Mouse (Mus musculus) hindbrain, embryonic 12.5 days (tissue): ENCODE measurements at regions not wholly inside any gene's neighbourhood (a gene's known extent, or its start where the extent isn't known, plus 50 kb on each side); places are given as distances from the start of the nearest gene placed in this dataset.

Source experiments
- ATAC-seq: fragments of 200-750 bp; cut with Nextera tagmentation; 2 replicates; pipeline ENCODE4 v1.8.0; 2017; ENCODE audit warnings: moderate TSS enrichment; ENCODE audit not compliant: low FRiP score
- H3K27ac ChIP-seq: fragments of 300-500 bp; sonication (generic); 2 replicates; pipeline ENCODE4 v1.5.1; 2016; ENCODE audit warnings: mild to moderate bottlenecking
- H3K27me3 ChIP-seq: fragments of 300-500 bp; sonication (generic); 2 replicates; pipeline ENCODE4 v1.6.1; 2016; ENCODE audit warnings: mild to moderate bottlenecking
- H3K36me3 ChIP-seq: fragments of 300-500 bp; sonication (generic); 2 replicates; pipeline ENCODE4 v1.6.1; 2016; ENCODE audit warnings: mild to moderate bottlenecking
- H3K4me1 ChIP-seq: fragments of 300-500 bp; sonication (generic); 2 replicates; pipeline ENCODE4 v1.6.1; 2016
- H3K4me2 ChIP-seq: fragments of 300-500 bp; sonication (generic); replicated peaks from 2 replicates; pipeline ENCODE4 v1.6.1; 2016; ENCODE audit warnings: mild to moderate bottlenecking
- H3K4me3 ChIP-seq: fragments of 300-500 bp; sonication (generic); 2 replicates; pipeline ENCODE4 v1.5.1; 2016; ENCODE audit warnings: mild to moderate bottlenecking
- H3K9ac ChIP-seq: fragments of 300-500 bp; sonication (generic); 2 replicates; pipeline ENCODE4 v1.6.1; 2016; ENCODE audit warnings: mild to moderate bottlenecking, moderate library complexity
- H3K9me3 ChIP-seq: fragments of 300-500 bp; sonication (generic); replicated peaks from 2 replicates; pipeline ENCODE4 v1.6.1; 2016; ENCODE audit warnings: mild to moderate bottlenecking
- WGBS: fragments of 180-500 bp; shearing (Covaris S2); methylation state at CpG from one replicate; pipeline ENCODE4 v1.1.7; 2016; 5-methylcytosine and 5-hydroxymethylcytosine counted together

DNA sequence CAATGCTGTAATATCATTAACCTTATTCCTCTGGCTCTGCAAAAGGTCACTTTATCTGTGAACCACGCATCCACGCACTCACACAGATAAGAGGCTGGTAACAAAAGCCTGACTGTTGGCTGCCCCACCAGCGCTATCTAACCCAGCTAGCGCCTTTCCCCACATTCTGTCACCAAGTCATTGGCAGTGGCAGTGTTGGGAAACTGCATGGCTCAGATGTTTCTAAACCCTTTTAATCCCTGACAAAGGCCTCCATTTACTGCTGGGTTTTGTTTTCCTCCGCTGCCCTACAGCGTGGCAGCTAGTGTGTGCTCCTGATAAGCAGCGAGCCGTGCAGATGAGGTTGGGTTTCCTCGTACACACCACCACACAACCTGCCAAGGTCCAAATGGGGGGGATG, 55.7 kb downstream of the Id4 start:
- 10% methylated on average over 9 of the region's 9 CpGs for whole genome bisulfite sequencing
- Histone ChIP-seq H3K27me3 (peaks cover 5% of the 10 kb centered on the region; the same call in 1 of the 2 replicates), H3K4me3 (no peak overlapping the region), H3K9me3 (no peaks in the 10 kb centered on the region), H3K4me2 (no peak overlapping the region), H3K4me1 (peaks cover 14% of the 10 kb centered on the region), H3K36me3 (no peaks in the 10 kb centered on the region), H3K27ac (0 out of 2 replicates have a peak overlapping the region, but pooled peaks have one; percentile 37), H3K9ac (no peak overlapping the region)
- ATAC-seq = peak; percentile 60

DNA sequence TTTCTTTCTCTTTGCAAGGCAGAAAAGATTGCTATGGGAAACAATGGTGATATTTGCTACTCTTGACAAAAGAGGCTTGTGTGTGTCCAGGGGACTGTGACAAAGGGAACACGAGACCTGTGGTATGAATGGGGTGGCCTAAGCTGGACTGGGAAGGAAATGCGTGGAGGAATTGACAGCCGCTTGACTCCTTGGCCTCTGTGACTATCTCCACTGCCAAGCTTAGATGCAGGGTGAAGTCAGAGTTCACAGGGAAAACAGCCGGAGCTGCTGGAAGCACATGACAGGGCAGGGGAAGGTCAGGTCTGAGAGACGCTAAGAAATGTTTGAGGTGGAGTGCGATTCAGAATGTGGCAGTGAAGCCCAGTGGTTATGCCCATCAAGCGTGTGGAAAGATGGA, 56.4 kb downstream of the Id4 start:
- 13% methylated on average over 7 of the region's 7 CpGs for WGBS
- no peak overlapping the region for H3K4me2 ChIP-seq
- no peak overlapping the region for H3K4me3 ChIP-seq
- ATAC-seq = no peak
- H3K9ac ChIP-seq = no peak overlapping the region
- 0 out of 2 replicates have a peak overlapping the region, but pooled peaks have one; percentile 44 for H3K27ac ChIP-seq
- H3K9me3 ChIP-seq = no peaks in the 10 kb centered on the region
- H3K27me3 ChIP-seq = peaks cover 5% of the 10 kb centered on the region; the same call in 1 of the 2 replicates
- no peaks in the 10 kb centered on the region for H3K36me3 ChIP-seq
- peaks cover 14% of the 10 kb centered on the region for H3K4me1 ChIP-seq

DNA sequence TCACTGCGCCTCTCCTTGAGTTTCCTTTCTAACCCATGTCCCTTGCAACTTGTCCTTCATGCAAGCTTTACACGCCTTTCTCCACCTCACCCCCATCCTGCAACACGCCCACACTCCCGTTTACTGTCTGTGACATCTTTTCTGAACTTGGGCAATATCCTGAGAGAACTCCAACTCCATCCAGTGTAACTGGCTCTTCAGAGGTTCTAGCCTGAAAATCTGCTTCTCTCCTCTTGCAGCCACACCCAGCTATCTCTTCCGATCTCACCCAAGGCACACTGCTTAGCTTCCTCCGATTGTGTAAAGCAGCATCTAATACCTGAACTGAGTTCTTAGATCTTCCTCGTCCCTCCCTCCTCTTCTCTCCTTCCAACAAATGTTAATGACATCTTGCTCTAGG, 58.0 kb downstream of the Id4 start:
- Histone ChIP-seq H3K4me3 (no peak overlapping the region), H3K27me3 (peaks cover 5% of the 10 kb centered on the region; the same call in 1 of the 2 replicates), H3K36me3 (no peaks in the 10 kb centered on the region), H3K27ac (no peak overlapping the region), H3K4me1 (peaks cover 18% of the 10 kb centered on the region), H3K9me3 (no peaks in the 10 kb centered on the region), H3K4me2 (no peak overlapping the region), H3K9ac (no peak overlapping the region)
- ATAC-seq = no peak
- WGBS = 91% methylated on average over 7 of the region's 7 CpGs

DNA sequence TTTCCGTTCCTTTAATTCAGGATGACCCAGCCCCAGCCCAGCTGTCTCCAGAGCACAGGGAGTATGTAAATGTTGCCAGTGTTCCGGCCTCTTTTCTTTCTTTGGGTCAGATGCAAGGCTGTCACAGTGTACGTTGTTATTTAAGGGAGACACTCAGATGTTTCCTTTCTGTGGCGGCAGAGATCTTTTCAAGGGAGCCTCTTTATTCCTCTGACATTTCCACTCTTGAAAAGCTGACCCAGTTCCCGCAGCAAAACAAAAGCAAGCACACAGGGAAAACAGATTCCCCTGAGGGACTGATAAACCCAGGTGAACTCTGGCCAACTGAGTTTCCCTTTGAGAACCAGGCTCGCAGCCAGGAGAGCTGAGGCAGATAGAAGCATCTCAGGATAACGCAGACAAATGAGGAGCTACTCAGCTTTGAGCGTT, 63.3 kb downstream of the Id4 start:
- Histone ChIP-seq H3K36me3 (no peaks in the 10 kb centered on the region), H3K9ac (no peak overlapping the region), H3K27ac (no peak overlapping the region), H3K4me2 (peak overlapping the region; percentile 4; the same call in 1 of the 2 replicates), H3K4me3 (no peak overlapping the region), H3K4me1 (peaks cover 13% of the 10 kb centered on the region; the same call in 1 of the 2 replicates), H3K27me3 (no peaks in the 10 kb centered on the region), H3K9me3 (no peaks in the 10 kb centered on the region)
- ATAC-seq = no peak
- 6% methylated on average over 8 of the region's 8 CpGs for WGBS

DNA sequence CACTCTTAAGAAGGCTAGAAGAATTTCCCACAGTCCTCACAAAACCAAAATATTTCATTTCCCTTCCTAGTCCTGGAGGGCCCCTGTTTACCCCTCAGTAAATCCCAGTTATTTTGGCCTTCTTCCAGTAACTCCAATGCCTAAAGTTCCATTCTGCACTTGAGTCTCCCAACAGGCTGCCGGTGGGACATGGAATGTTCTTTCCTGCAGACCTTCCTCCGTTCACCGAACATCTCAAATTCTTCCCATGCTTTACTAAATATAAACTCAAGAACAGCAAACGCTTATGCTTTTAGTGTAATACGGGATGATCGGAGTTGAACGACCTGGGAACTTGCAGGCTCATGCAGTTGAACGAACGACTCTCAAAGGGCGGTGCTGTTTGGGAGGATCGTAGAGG, 69.6 kb downstream of the Id4 start:
- Histone ChIP-seq H3K9ac (no peak overlapping the region), H3K4me2 (no peak overlapping the region), H3K27me3 (no peaks in the 10 kb centered on the region), H3K4me1 (no peaks in the 10 kb centered on the region), H3K9me3 (no peaks in the 10 kb centered on the region), H3K36me3 (no peaks in the 10 kb centered on the region), H3K4me3 (no peak overlapping the region), H3K27ac (no peak overlapping the region)
- no peak for ATAC-seq
- WGBS = 91% methylated on average over 11 of the region's 11 CpGs

DNA sequence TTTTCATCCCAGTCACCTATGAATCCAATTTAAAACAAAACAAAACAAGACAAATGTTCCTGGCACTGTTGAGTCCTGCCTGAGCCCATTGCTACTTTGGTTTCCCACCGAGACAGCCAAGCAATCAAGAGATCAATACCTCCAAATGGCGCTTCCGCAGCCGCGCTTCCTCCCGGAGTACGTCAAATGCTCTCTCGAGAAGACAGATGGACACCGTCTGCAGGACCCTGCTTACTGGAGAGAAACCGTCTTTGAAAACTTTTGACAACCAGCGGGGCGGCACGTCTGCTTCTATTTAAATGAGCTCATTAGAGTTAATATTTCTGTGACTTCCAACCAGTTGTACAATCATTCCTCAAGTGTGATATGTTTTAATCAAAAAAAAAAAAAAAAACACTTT, 75.1 kb downstream of the Id4 start:
- Histone ChIP-seq H3K36me3 (no peaks in the 10 kb centered on the region), H3K27ac (no peak overlapping the region), H3K27me3 (no peaks in the 10 kb centered on the region), H3K4me2 (no peak overlapping the region), H3K4me3 (no peak overlapping the region), H3K4me1 (no peaks in the 10 kb centered on the region), H3K9ac (no peak overlapping the region), H3K9me3 (no peaks in the 10 kb centered on the region)
- WGBS = 49% methylated on average over 13 of the region's 13 CpGs
- no peak for ATAC-seq

DNA sequence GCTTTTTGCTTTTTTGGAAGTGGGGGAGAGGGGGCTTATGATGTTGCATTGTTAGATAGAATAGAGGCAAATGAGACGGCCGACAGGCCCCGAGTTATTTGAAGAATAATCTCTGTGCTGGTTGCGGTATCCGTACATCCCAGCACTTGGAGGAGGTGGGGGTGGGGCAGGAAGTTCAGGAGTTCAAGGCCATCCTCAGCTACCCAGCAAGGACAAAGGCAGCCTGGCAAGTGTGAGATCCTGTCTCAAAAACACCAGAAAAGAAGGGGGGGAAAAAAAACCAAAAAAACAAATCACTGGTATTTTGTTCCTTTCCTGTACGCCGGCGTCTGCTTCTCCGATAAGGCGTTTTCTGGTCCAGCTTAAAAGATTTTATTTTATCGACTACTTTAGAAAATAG, 75.6 kb downstream of the Id4 start:
- Histone ChIP-seq H3K9me3 (no peaks in the 10 kb centered on the region), H3K27me3 (no peaks in the 10 kb centered on the region), H3K9ac (no peak overlapping the region), H3K4me3 (no peak overlapping the region), H3K4me1 (no peaks in the 10 kb centered on the region), H3K4me2 (no peak overlapping the region), H3K27ac (no peak overlapping the region), H3K36me3 (no peaks in the 10 kb centered on the region)
- no peak for ATAC-seq
- 80% methylated on average over 11 of the region's 11 CpGs for WGBS

DNA sequence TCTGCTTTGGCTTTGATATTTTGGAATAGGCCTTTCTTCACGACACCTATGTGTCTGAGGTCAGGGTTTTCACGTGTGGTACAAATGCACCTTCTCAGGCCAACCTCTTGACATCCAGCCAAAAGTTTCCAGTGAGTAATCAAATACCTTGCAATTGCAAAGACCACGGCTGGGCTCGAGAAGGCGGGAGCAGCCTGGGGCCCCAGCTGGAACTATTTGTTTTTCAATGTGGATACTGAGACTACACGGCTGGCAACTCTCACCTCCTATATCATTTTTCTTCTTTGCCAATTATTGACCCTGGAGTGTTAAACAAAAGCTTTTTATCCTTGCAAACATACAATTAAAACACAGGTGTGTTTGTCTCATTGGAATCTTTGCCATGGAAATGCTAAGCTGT, 77.5 kb downstream of the Id4 start:
- no peak for ATAC-seq
- H3K9me3 ChIP-seq = no peaks in the 10 kb centered on the region
- no peak overlapping the region for H3K27ac ChIP-seq
- H3K4me2 ChIP-seq = no peak overlapping the region
- H3K27me3 ChIP-seq = no peaks in the 10 kb centered on the region
- H3K9ac ChIP-seq = no peak overlapping the region
- H3K4me3 ChIP-seq = no peak overlapping the region
- H3K36me3 ChIP-seq = no peaks in the 10 kb centered on the region
- 62% methylated on average over 6 of the region's 6 CpGs for WGBS
- H3K4me1 ChIP-seq = no peaks in the 10 kb centered on the region

DNA sequence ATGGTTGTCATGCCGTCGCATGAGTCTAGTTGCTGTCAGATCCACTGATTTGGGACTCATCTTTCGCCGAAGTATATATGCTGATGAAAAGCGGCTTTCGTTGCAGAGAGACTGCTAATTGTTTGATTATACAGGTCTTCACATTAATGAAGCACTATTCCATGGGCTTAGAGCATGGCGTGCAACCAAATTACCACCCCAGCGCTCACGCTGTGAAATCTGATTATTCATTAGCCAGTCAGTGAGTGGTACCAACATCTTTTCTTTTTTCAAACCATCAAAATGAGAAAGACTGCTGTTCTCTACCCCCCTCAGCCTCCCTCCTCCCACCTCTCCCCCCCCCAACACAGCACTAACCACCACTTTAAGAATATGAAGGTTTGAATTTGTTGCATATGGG, 89.1 kb downstream of the Id4 start:
- H3K4me3 ChIP-seq = no peak overlapping the region
- H3K4me2 ChIP-seq = no peak overlapping the region
- H3K27me3 ChIP-seq = no peaks in the 10 kb centered on the region
- H3K4me1 ChIP-seq = no peaks in the 10 kb centered on the region
- no peak overlapping the region for H3K9ac ChIP-seq
- H3K36me3 ChIP-seq = no peaks in the 10 kb centered on the region
- 70% methylated on average over 9 of the region's 9 CpGs for WGBS
- no peaks in the 10 kb centered on the region for H3K9me3 ChIP-seq
- no peak for ATAC-seq
- no peak overlapping the region for H3K27ac ChIP-seq

DNA sequence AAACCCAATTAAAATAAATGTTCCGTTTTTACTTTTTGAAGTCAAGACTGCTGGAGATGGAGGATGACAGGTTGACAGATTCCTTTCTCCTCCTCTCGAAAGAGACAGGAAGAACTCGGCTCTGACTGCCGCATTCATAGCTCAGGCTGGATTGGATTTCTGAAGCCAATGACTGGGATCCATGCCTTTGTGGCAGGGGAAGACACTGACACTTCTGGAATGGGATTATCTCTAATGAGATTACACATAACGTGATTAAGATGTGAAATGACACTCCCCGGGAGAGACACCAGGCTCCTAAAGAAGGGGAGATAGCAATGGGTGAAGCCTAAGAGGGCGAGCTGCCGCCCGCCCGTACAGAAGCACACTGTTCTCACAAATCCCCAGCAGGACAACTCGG, 89.9 kb downstream of the Id4 start:
- 62% methylated on average over 11 of the region's 11 CpGs for WGBS
- Histone ChIP-seq H3K4me1 (no peaks in the 10 kb centered on the region), H3K4me3 (no peak overlapping the region), H3K36me3 (no peaks in the 10 kb centered on the region), H3K27ac (no peak overlapping the region), H3K4me2 (no peak overlapping the region), H3K27me3 (no peaks in the 10 kb centered on the region), H3K9me3 (no peaks in the 10 kb centered on the region), H3K9ac (no peak overlapping the region)
- ATAC-seq = no peak

DNA sequence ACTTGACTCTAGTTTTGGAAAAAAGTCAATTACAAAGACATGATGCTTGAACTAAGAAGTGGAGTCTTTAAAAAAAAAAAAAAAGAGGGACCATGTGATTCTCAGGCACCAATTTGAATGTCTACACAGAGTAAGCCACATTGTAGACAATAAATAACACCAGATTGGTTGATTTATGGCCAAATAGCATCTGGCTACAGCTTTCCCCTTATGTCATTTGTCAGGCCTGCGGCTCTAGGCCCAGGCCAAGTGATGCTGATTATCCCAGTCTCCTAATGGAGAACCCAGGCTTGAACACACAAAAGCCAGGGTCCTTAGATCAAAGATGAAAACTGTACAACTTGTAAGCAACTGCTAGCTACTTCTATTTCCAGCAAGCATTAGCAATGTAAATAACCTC, 96.1 kb downstream of the Id4 start:
- no peak overlapping the region for H3K9ac ChIP-seq
- no peak for ATAC-seq
- no peak overlapping the region for H3K27ac ChIP-seq
- no peaks in the 10 kb centered on the region for H3K4me1 ChIP-seq
- H3K27me3 ChIP-seq = no peaks in the 10 kb centered on the region
- H3K4me2 ChIP-seq = no peak overlapping the region
- 83% methylated on average over 1 of the region's 1 CpGs for WGBS
- no peak overlapping the region for H3K4me3 ChIP-seq
- H3K9me3 ChIP-seq = no peaks in the 10 kb centered on the region
- no peaks in the 10 kb centered on the region for H3K36me3 ChIP-seq

DNA sequence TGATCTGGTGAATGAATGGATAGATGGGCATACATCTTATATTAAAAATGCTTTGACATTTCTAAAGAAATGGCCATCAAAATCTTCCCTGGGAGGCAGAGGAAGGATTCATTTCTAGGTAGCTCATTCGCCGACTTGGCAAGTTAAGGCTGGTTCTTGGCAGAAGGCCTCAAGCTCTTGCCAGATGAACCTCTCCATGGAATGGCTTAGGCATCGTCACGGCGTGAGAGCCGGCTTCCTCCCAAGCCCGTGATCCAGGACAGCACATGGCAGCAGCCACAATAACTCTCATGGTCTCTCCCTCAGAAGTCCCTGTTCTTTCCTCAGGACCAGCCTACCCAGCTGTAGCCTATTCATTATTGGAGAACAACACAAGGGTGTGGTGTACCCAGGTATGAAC, 96.6 kb downstream of the Id4 start:
- H3K4me1 ChIP-seq = no peaks in the 10 kb centered on the region
- no peak overlapping the region for H3K9ac ChIP-seq
- H3K27ac ChIP-seq = no peak overlapping the region
- WGBS = 98% methylated on average over 7 of the region's 7 CpGs
- no peaks in the 10 kb centered on the region for H3K27me3 ChIP-seq
- no peak overlapping the region for H3K4me2 ChIP-seq
- no peak for ATAC-seq
- no peak overlapping the region for H3K4me3 ChIP-seq
- no peaks in the 10 kb centered on the region for H3K9me3 ChIP-seq
- no peaks in the 10 kb centered on the region for H3K36me3 ChIP-seq

DNA sequence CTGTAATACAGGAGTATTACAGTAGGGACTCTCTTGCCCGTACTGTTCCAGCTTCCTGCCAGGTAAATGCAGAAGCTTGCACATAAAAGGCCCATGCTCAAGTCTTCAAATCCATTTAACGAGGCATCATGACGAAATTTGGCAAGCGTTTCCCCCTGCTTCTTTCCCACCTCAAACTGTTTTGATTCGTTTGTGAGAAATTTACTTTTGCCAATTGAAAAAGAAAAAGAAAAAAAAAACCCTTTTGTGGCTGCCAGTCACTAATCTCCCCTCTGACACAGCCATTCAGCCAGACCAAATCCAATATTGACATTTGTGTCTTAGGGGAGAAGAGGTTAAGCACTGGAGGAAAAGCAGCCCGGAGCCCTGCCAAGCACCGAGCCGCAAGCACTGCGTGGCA, 110.0 kb downstream of the Id4 start:
- no peak overlapping the region for H3K27ac ChIP-seq
- no peaks in the 10 kb centered on the region for H3K27me3 ChIP-seq
- WGBS = 70% methylated on average over 9 of the region's 9 CpGs
- no peak overlapping the region for H3K9ac ChIP-seq
- H3K4me1 ChIP-seq = no peaks in the 10 kb centered on the region
- H3K36me3 ChIP-seq = no peaks in the 10 kb centered on the region
- no peak for ATAC-seq
- H3K9me3 ChIP-seq = no peaks in the 10 kb centered on the region
- no peak overlapping the region for H3K4me2 ChIP-seq
- H3K4me3 ChIP-seq = no peak overlapping the region

DNA sequence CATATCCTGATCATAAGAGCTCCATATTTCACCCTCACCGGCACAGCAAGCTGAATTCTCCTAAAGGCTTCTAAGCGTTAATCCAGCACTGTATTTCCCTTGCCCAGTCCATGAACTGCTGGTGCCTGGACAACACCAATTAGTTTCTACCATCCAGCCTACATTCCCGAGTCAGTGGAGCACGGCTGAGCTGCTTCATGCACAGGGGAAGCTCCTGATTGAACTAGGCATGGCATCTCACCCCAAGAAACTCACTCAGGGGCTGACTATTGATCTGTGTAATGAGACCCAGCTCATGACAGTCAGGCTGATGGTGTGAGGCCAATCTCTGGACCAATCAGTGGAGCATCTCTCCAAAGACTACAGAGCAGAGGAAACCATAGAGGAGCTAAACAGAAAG, 115.4 kb downstream of the Id4 start:
- no peak for ATAC-seq
- no peaks in the 10 kb centered on the region for H3K27me3 ChIP-seq
- H3K36me3 ChIP-seq = no peaks in the 10 kb centered on the region
- no peak overlapping the region for H3K27ac ChIP-seq
- H3K4me3 ChIP-seq = no peak overlapping the region
- no peaks in the 10 kb centered on the region for H3K4me1 ChIP-seq
- H3K9ac ChIP-seq = no peak overlapping the region
- 67% methylated on average over 4 of the region's 4 CpGs for WGBS
- no peaks in the 10 kb centered on the region for H3K9me3 ChIP-seq
- no peak overlapping the region for H3K4me2 ChIP-seq
